Comparison of ENCODE assay signal across 26 mouse cellular contexts in genomic region chr11:89774913-89775312, GRCm38 (mm10). TPM values are rescaled to one million over a fixed set of nuclear protein-coding genes. Genes with fewer than 3 reads are reported as not detected.
A peak's percentile ranks its signal among the peaks of the same experiment; 100 is the strongest.
DNase-seq lines count a peak whose midpoint lies in the region; ATAC-seq and TF ChIP-seq lines count a peak whose summit lies in the region.
"Had no signal": no experiment of that assay in that cellular context is flagged by ENCODE, and none has a peak within 500 bp of the region (broad histone marks: within the 10 kb centered on the region; RNA-seq: fewer than 3 reads in every experiment).

No protein-coding gene starts in this region.

- WGBS in intestine, embryonic 15.5 days, result 56% methylated on average over 3 of the region's 3 CpGs
- 36% methylated on average over 3 of the region's 3 CpGs for WGBS in intestine, postnatal 0 days
- WGBS in intestine, embryonic 16.5 days, result 58% methylated on average over 3 of the region's 3 CpGs

- H3K4me2 ChIP-seq in intestine, embryonic 15.5 days (replicated peaks), result no peak overlapping the region
- H3K4me2 ChIP-seq in intestine, postnatal 0 days (replicated peaks; ENCODE audit: low read depth), result no peak overlapping the region
- no peak overlapping the region for H3K4me2 ChIP-seq in intestine, embryonic 16.5 days (ENCODE audit: low read depth, low read length)

- H3K9me3 ChIP-seq in intestine, embryonic 15.5 days, result no peaks in the 10 kb centered on the region
- no peaks in the 10 kb centered on the region for H3K9me3 ChIP-seq in intestine, postnatal 0 days (ENCODE audit: control insufficient read depth)
- H3K9me3 ChIP-seq in MEL (replicated peaks; ENCODE audit: insufficient read depth, low read length), result no peaks in the 10 kb centered on the region
- no peaks in the 10 kb centered on the region for H3K9me3 ChIP-seq in intestine, embryonic 16.5 days (ENCODE audit: control insufficient read depth, low read length)

- no peak for TF ChIP-seq POLR2A in MEL (IDR thresholded peaks at IDR 0.05; ENCODE audit: control insufficient read depth in 1 of 2, insufficient read depth in 1 of 2, low read depth in 1 of 2, low read length in 2 of 2, poor library complexity in 1 of 2)

- no peak for TF ChIP-seq EP300 in MEL (IDR thresholded peaks at IDR 0.05; ENCODE audit: low read depth in 1 of 2, low read length in 2 of 2)

- ATAC-seq in intestine, embryonic 15.5 days, result peak; percentile 59; the same call in 1 of the 2 replicates
- ATAC-seq in intestine, postnatal 0 days, result no peak
- peak; percentile 59 for ATAC-seq in intestine, embryonic 16.5 days
- ATAC-seq: activated CD4-positive, CD25-positive, alpha-beta regulatory T cell, adult 4 months; CD4-positive, CD25-positive, alpha-beta regulatory T cell, adult 4 months; Patski had no signal

- no peaks in the 10 kb centered on the region for H3K27me3 ChIP-seq in intestine, embryonic 15.5 days (replicated peaks)
- H3K27me3 ChIP-seq in intestine, postnatal 0 days (replicated peaks; ENCODE audit: control insufficient read depth, insufficient read depth, low read length), result no peaks in the 10 kb centered on the region
- no peaks in the 10 kb centered on the region for H3K27me3 ChIP-seq in MEL (ENCODE audit: control insufficient read depth in 1 of 2, insufficient read depth in 2 of 2, low read length in 2 of 2)
- no peaks in the 10 kb centered on the region for H3K27me3 ChIP-seq in intestine, embryonic 16.5 days (replicated peaks; ENCODE audit: control insufficient read depth, insufficient read depth, low read length)

- no peaks in the 10 kb centered on the region for H3K79me2 ChIP-seq in MEL (ENCODE audit: control insufficient read depth, insufficient read depth, low read length, poor library complexity)

- no peak overlapping the region for H3K4me3 ChIP-seq in intestine, embryonic 15.5 days (replicated peaks)
- H3K4me3 ChIP-seq in intestine, postnatal 0 days (ENCODE audit: low read depth, low read length), result no peak overlapping the region
- H3K4me3 ChIP-seq in MEL (ENCODE audit: control insufficient read depth in 1 of 2, insufficient read depth in 1 of 2, low read depth in 2 of 2, low read length in 2 of 2), result no peak overlapping the region
- H3K4me3 ChIP-seq in intestine, embryonic 16.5 days (ENCODE audit: low read length), result no peak overlapping the region

- no peak overlapping the region for H3K9ac ChIP-seq in intestine, embryonic 15.5 days
- H3K9ac ChIP-seq in intestine, postnatal 0 days (ENCODE audit: low read depth, low read length), result no peak overlapping the region
- H3K9ac ChIP-seq in MEL (ENCODE audit: control insufficient read depth, low read depth, low read length, poor library complexity, severe bottlenecking), result no peak overlapping the region
- H3K9ac ChIP-seq in intestine, embryonic 16.5 days (ENCODE audit: low read depth, low read length), result no peak overlapping the region

- DNase-seq in MEL (ENCODE audit: low read depth, low spot score) (peak; percentile 5), MEL-GATA-1-ER (ENCODE audit: extremely low read depth, low read depth) (peak; percentile 1)
- no peak for DNase-seq in cerebellum, postnatal 10 days
- no peak for DNase-seq in left cerebral cortex, adult 11 months (ENCODE audit: low spot score)
- DNase-seq in adrenal gland, postnatal 25 days, result no peak
- DNase-seq: adrenal gland, adult 2 months; adrenal gland, adult 8-10 months; adrenal gland, postnatal 10 days; adrenal gland, postnatal 14 days; adrenal gland, postnatal 36 days; B cell, adult 2 months; cerebellum, adult 11 months; cerebellum, adult 11-12 months; cerebellum, adult 18-20 months; cerebellum, adult 2 months; cerebellum, adult 8-10 months had no signal

- TF ChIP-seq RAD21 in MEL (IDR thresholded peaks at IDR 0.05; ENCODE audit: low read depth, low read length), result no peak

- H3K4me1 ChIP-seq in intestine, embryonic 15.5 days (replicated peaks), result 0 out of 2 replicates have a peak, but pooled peaks cover 4% of the 10 kb centered on the region
- H3K4me1 ChIP-seq in intestine, postnatal 0 days (replicated peaks; ENCODE audit: control insufficient read depth, insufficient read depth, low read length), result no peaks in the 10 kb centered on the region
- no peaks in the 10 kb centered on the region for H3K4me1 ChIP-seq in MEL (ENCODE audit: control insufficient read depth in 1 of 2, insufficient read depth in 2 of 2, low read length in 2 of 2)
- no peaks in the 10 kb centered on the region for H3K4me1 ChIP-seq in intestine, embryonic 16.5 days (ENCODE audit: control insufficient read depth, insufficient read depth, low read length)

- H3K36me3 ChIP-seq in intestine, embryonic 15.5 days, result no peaks in the 10 kb centered on the region
- H3K36me3 ChIP-seq in intestine, postnatal 0 days (ENCODE audit: control insufficient read depth, insufficient read depth), result no peaks in the 10 kb centered on the region
- no peaks in the 10 kb centered on the region for H3K36me3 ChIP-seq in MEL (ENCODE audit: control insufficient read depth in 1 of 2, insufficient read depth in 2 of 2, low read length in 2 of 2)
- no peaks in the 10 kb centered on the region for H3K36me3 ChIP-seq in intestine, embryonic 16.5 days (ENCODE audit: control insufficient read depth, insufficient read depth, low read length)
- H3K36me3 ChIP-seq: G1E had no signal

- H3K27ac ChIP-seq in intestine, embryonic 15.5 days, result no peak overlapping the region
- H3K27ac ChIP-seq in intestine, postnatal 0 days (ENCODE audit: low read depth, low read length), result no peak overlapping the region
- H3K27ac ChIP-seq in MEL (ENCODE audit: control insufficient read depth, low read depth, low read length), result no peak overlapping the region
- no peak overlapping the region for H3K27ac ChIP-seq in intestine, embryonic 16.5 days (ENCODE audit: low read length)

- no peak for TF ChIP-seq CTCF in intestine, postnatal 0 days (IDR thresholded peaks at IDR 0.05; ENCODE audit: low read depth)
- TF ChIP-seq CTCF in MEL (IDR thresholded peaks at IDR 0.05 in 2 of 3, conservative IDR thresholded peaks at IDR 0.05 in 1 of 3; ENCODE audit: control insufficient read depth in 1 of 3, insufficient read depth in 1 of 3, low read depth in 2 of 3, low read length in 3 of 3, poor library complexity in 1 of 3, severe bottlenecking in 1 of 3), result no peak

TF ChIP-seq in MEL, 35 proteins besides CTCF, POLR2A, EP300 and RAD21:
- TF ChIP-seq TCF12 (IDR thresholded peaks at IDR 0.05; ENCODE audit: low read depth, low read length) (no peak), HCFC1 (IDR thresholded peaks at IDR 0.05; ENCODE audit: low read depth, low read length) (no peak), MAFK (IDR thresholded peaks at IDR 0.05; ENCODE audit: borderline replicate concordance, low read depth, low read length) (no peak), ELF1 (IDR thresholded peaks at IDR 0.05; ENCODE audit: low read depth, low read length) (no peak), E2F4 (IDR thresholded peaks at IDR 0.05; ENCODE audit: borderline replicate concordance, low read depth, low read length) (no peak), TBP (IDR thresholded peaks at IDR 0.05; ENCODE audit: low read depth, low read length) (no peak)
TF ChIP-seq in MEL: peak in this region for 0.

RNA-seq across cellular contexts. Expression of gene Ankfn1, which starts 2.5 kb away (rescaled TPM):
- 0.11 and 0.43 TPM in 2 replicates for polyA plus RNA-seq in intestine, embryonic 15.5 days (2015; fragmentation: Nextera tagmentation; extraction: Ambion mirVana)
- polyA plus RNA-seq in intestine, postnatal 0 days (2015; fragmentation: Nextera tagmentation; extraction: Ambion mirVana), result 0.08 TPM in 1 of 2 replicates, not detected in the other
- total RNA-seq in MEL (2012; rRNA removed), result not detected in 2 replicates
- polyA plus RNA-seq in MEL (2012; ENCODE audit: insufficient read depth in 1 of 2, insufficient read length in 2 of 2, low read depth in 1 of 2, low replicate concordance in 2 of 2, missing spikeins in 1 of 2), result not detected
- polyA plus RNA-seq in intestine, embryonic 16.5 days (2015; fragmentation: Nextera tagmentation; extraction: Ambion mirVana), result 0.06 and 0.18 TPM in 2 replicates
- total RNA-seq in adrenal gland, postnatal 25 days (2021), result 0.76 TPM in 1 of 2 replicates, not detected in the other
- total RNA-seq: CH12.LX, ES-E14 had no signal
- polyA plus RNA-seq: activated CD4-positive, CD25-positive, alpha-beta regulatory T cell, adult 4 months; C2C12; CD4-positive, CD25-positive, alpha-beta regulatory T cell, adult 4 months; G1E; Patski had no signal

Comparison
In these comparisons a context has a peak if more than half of its experiments do, and no peak if none do; other contexts are left out.
1. DNase-seq: peak in MEL (single experiment) and MEL-GATA-1-ER (single experiment); none in cerebellum, postnatal 10 days (0 of 2), left cerebral cortex, adult 11 months (single experiment) and adrenal gland, postnatal 25 days (single experiment).